Mouse (Mus musculus): ENCODE measurements around the gene Speg. TPM values are rescaled to one million over a fixed set of nuclear protein-coding genes. Genes with fewer than 3 reads are reported as not detected.

Gene Speg
- polyA plus RNA-seq, 1 experiment from 2014 or later = 32.9 TPM

GRCm38 (mm10) chr1:75360112-75361031, 14.7 kb upstream of the Speg start, which contains the start of gene Des:
Des (plus strand) TSS chr1:75360329.
- Histone ChIP-seq H3K9ac (ENCODE audit: low read length) (peak within 1 kb of the TSS; percentile 32; the same call in 1 of the 2 replicates), H3K4me2 (ENCODE audit: low read depth, severe bottlenecking) (peak within 1 kb of the TSS; percentile 66), H3K36me3 (ENCODE audit: control insufficient read depth, insufficient read depth, low read length) (no peaks in the 10 kb centered on the region), H3K4me1 (ENCODE audit: control insufficient read depth, insufficient read depth, low read length) (peaks cover 5% of the 10 kb centered on the region; the same call in 1 of the 2 replicates), H3K4me3 (ENCODE audit: low read depth, low read length) (peak within 1 kb of the TSS; percentile 29), H3K9me3 (ENCODE audit: control insufficient read depth, low read length) (no peaks in the 10 kb centered on the region), H3K27ac (replicated peaks; ENCODE audit: low read depth, low read length) (no peak within 1 kb of the TSS), H3K27me3 (ENCODE audit: control insufficient read depth, insufficient read depth, low read length) (peaks cover 24% of the 10 kb centered on the region)
- ATAC-seq (ENCODE audit: insufficient number of reproducible peaks, low FRiP score, low TSS enrichment, low read depth) (peak; percentile 49; the same call in 1 of the 2 replicates), DNase-seq (ENCODE audit: low spot score) (peak; percentile 54)
- 2% methylated on average over 76 of the region's 80 CpGs for WGBS

- peaks cover 24% of the 10 kb centered on the region for H3K27me3 ChIP-seq (ENCODE audit: control insufficient read depth, insufficient read depth, low read length)
Measured at GRCm38 (mm10) chr1:75361123-75361522, 14.0 kb upstream of the Speg start.

GRCm38 (mm10) chr1:75361750-75362149, 13.3 kb upstream of the Speg start:
- ATAC-seq (ENCODE audit: insufficient number of reproducible peaks, low FRiP score, low TSS enrichment, low read depth) (no peak), DNase-seq (ENCODE audit: low spot score) (no peak)
- Histone ChIP-seq H3K4me3 (ENCODE audit: low read depth, low read length) (no peak overlapping the region), H3K4me1 (ENCODE audit: control insufficient read depth, insufficient read depth, low read length) (peaks cover 5% of the 10 kb centered on the region; the same call in 1 of the 2 replicates), H3K9me3 (ENCODE audit: control insufficient read depth, low read length) (no peaks in the 10 kb centered on the region), H3K27me3 (ENCODE audit: control insufficient read depth, insufficient read depth, low read length) (peaks cover 24% of the 10 kb centered on the region), H3K9ac (ENCODE audit: low read length) (no peak overlapping the region), H3K36me3 (ENCODE audit: control insufficient read depth, insufficient read depth, low read length) (no peaks in the 10 kb centered on the region), H3K4me2 (ENCODE audit: low read depth, severe bottlenecking) (no peak overlapping the region), H3K27ac (replicated peaks; ENCODE audit: low read depth, low read length) (no peak overlapping the region)
- 42% methylated on average over 4 of the region's 4 CpGs for WGBS

More at GRCm38 (mm10) chr1:75361123-75361522, 14.0 kb upstream of the Speg start:
- WGBS = 52% methylated on average over 4 of the region's 4 CpGs
- Histone ChIP-seq H3K4me3 (ENCODE audit: low read depth, low read length) (peak overlapping the region; percentile 29; the same call in 1 of the 2 replicates), H3K9ac (ENCODE audit: low read length) (no peak overlapping the region), H3K27ac (replicated peaks; ENCODE audit: low read depth, low read length) (no peak overlapping the region), H3K9me3 (ENCODE audit: control insufficient read depth, low read length) (no peaks in the 10 kb centered on the region), H3K36me3 (ENCODE audit: control insufficient read depth, insufficient read depth, low read length) (no peaks in the 10 kb centered on the region), H3K4me2 (ENCODE audit: low read depth, severe bottlenecking) (peak overlapping the region; percentile 66; the same call in 1 of the 2 replicates), H3K4me1 (ENCODE audit: control insufficient read depth, insufficient read depth, low read length) (peaks cover 5% of the 10 kb centered on the region; the same call in 1 of the 2 replicates)
- no peak for ATAC-seq (ENCODE audit: insufficient number of reproducible peaks, low FRiP score, low TSS enrichment, low read depth)
- no peak for DNase-seq (ENCODE audit: low spot score)

- WGBS = 87% methylated on average over 3 of the region's 3 CpGs
- Histone ChIP-seq H3K27me3 (ENCODE audit: control insufficient read depth, insufficient read depth, low read length) (peaks cover 22% of the 10 kb centered on the region), H3K4me3 (ENCODE audit: low read depth, low read length) (no peak overlapping the region), H3K27ac (replicated peaks; ENCODE audit: low read depth, low read length) (no peak overlapping the region), H3K9ac (ENCODE audit: low read length) (no peak overlapping the region), H3K36me3 (ENCODE audit: control insufficient read depth, insufficient read depth, low read length) (no peaks in the 10 kb centered on the region), H3K4me1 (ENCODE audit: control insufficient read depth, insufficient read depth, low read length) (peaks cover 5% of the 10 kb centered on the region; the same call in 1 of the 2 replicates), H3K9me3 (ENCODE audit: control insufficient read depth, low read length) (no peaks in the 10 kb centered on the region), H3K4me2 (ENCODE audit: low read depth, severe bottlenecking) (no peak overlapping the region)
- ATAC-seq (ENCODE audit: insufficient number of reproducible peaks, low FRiP score, low TSS enrichment, low read depth) (no peak), DNase-seq (ENCODE audit: low spot score) (no peak)
Measured at GRCm38 (mm10) chr1:75363868-75364267, 11.2 kb upstream of the Speg start.

GRCm38 (mm10) chr1:75365510-75366137, 9.5 kb upstream of the Speg start:
- H3K9me3 ChIP-seq (ENCODE audit: control insufficient read depth, low read length) = no peaks in the 10 kb centered on the region
- no peak overlapping the region for H3K9ac ChIP-seq (ENCODE audit: low read length)
- H3K27ac ChIP-seq (replicated peaks; ENCODE audit: low read depth, low read length) = no peak overlapping the region
- no peaks in the 10 kb centered on the region for H3K4me1 ChIP-seq (ENCODE audit: control insufficient read depth, insufficient read depth, low read length)
- H3K4me3 ChIP-seq (ENCODE audit: low read depth, low read length) = no peak overlapping the region
- DNase-seq (ENCODE audit: low spot score) (no peak), ATAC-seq (ENCODE audit: insufficient number of reproducible peaks, low FRiP score, low TSS enrichment, low read depth) (no peak)
- no peak overlapping the region for H3K4me2 ChIP-seq (ENCODE audit: low read depth, severe bottlenecking)
- WGBS = 87% methylated on average over 14 of the region's 14 CpGs
- no peaks in the 10 kb centered on the region for H3K36me3 ChIP-seq (ENCODE audit: control insufficient read depth, insufficient read depth, low read length)
- H3K27me3 ChIP-seq (ENCODE audit: control insufficient read depth, insufficient read depth, low read length) = peaks cover 11% of the 10 kb centered on the region

GRCm38 (mm10) chr1:75369360-75369983, 5.6 kb upstream of the Speg start:
- DNase-seq (ENCODE audit: low spot score) = no peak
- H3K36me3 ChIP-seq (ENCODE audit: control insufficient read depth, insufficient read depth, low read length) = no peaks in the 10 kb centered on the region
- no peaks in the 10 kb centered on the region for H3K4me1 ChIP-seq (ENCODE audit: control insufficient read depth, insufficient read depth, low read length)
- no peak overlapping the region for H3K4me3 ChIP-seq (ENCODE audit: low read depth, low read length)
- H3K9ac ChIP-seq (ENCODE audit: low read length) = no peak overlapping the region
- H3K27ac ChIP-seq (replicated peaks; ENCODE audit: low read depth, low read length) = no peak overlapping the region
- WGBS = 47% methylated on average over 25 of the region's 25 CpGs
- no peak for ATAC-seq (ENCODE audit: insufficient number of reproducible peaks, low FRiP score, low TSS enrichment, low read depth)
- no peaks in the 10 kb centered on the region for H3K9me3 ChIP-seq (ENCODE audit: control insufficient read depth, low read length)
- H3K27me3 ChIP-seq (ENCODE audit: control insufficient read depth, insufficient read depth, low read length) = no peaks in the 10 kb centered on the region
- no peak overlapping the region for H3K4me2 ChIP-seq (ENCODE audit: low read depth, severe bottlenecking)

GRCm38 (mm10) chr1:75369984-75370660, 5.0 kb upstream of the Speg start:
- Histone ChIP-seq H3K9ac (ENCODE audit: low read length) (no peak overlapping the region), H3K27me3 (ENCODE audit: control insufficient read depth, insufficient read depth, low read length) (no peaks in the 10 kb centered on the region), H3K27ac (replicated peaks; ENCODE audit: low read depth, low read length) (no peak overlapping the region), H3K4me1 (ENCODE audit: control insufficient read depth, insufficient read depth, low read length) (peaks cover 1% of the 10 kb centered on the region), H3K9me3 (ENCODE audit: control insufficient read depth, low read length) (no peaks in the 10 kb centered on the region), H3K4me3 (ENCODE audit: low read depth, low read length) (no peak overlapping the region), H3K36me3 (ENCODE audit: control insufficient read depth, insufficient read depth, low read length) (no peaks in the 10 kb centered on the region), H3K4me2 (ENCODE audit: low read depth, severe bottlenecking) (no peak overlapping the region)
- WGBS = 50% methylated on average over 13 of the region's 13 CpGs
- ATAC-seq (ENCODE audit: insufficient number of reproducible peaks, low FRiP score, low TSS enrichment, low read depth) (no peak), DNase-seq (ENCODE audit: low spot score) (no peak)

Measured in limb, embryonic 11.5 days (tissue).